Mouse (Mus musculus) T-helper 1 cell (primary cell): Measurements from ENCODE around the gene Il9.

ENCODE experiments used
- in situ Hi-C: fragments of 300-600 bp; cut with MboI, MseI; formaldehyde crosslinking; loops from one replicate; pipeline ENCODE4 v1.15.1; 2025; ENCODE audit warnings: high pct_unique_total_duplicates

The Il9 gene

DNA sequence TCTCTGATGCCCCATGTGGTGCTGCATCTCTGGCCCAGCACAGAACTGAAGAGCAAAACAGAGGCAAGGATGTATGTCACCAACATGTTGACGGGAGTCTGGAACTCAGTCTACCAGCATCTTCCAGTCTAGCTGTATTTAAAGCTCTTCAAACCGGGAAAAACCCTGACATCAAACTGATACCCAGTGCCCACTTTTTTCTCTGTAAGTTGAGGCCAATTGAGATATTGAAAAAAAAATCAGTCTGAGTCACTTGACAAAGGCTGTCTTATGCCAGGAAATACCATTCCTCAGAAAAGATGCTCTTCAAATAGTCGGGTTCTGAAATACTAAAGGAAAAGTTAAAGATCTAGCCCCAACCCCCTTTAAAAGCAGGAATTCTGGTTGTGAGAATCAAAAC is at the start of gene Il9:
Gene Il9, minus strand, starts transcription at position 101 of the 400 bp plus-strand sequence.
- in situ Hi-C loops, result no loop called here

DNA sequence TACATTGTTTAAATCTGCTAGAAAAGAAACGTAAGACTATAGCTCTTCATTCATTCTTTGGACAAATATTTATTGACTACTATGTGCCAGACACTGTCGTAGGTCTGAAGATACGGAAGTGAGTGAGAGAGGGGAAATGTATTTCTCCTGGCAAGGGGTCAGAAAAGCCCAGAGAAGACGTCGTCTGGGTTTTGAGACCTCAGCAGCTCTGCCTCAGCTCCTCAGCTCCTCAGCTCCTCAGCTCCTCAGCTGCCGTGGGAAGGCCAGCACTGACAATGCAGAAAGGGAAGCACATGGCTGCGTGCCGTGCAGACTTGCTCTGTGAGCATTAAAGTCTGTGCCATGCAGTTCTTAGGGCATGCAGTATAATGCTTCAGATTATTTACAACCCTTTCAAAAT is 47.6 kb upstream of the Il9 start:
- in situ Hi-C loops, result no loop called here

DNA sequence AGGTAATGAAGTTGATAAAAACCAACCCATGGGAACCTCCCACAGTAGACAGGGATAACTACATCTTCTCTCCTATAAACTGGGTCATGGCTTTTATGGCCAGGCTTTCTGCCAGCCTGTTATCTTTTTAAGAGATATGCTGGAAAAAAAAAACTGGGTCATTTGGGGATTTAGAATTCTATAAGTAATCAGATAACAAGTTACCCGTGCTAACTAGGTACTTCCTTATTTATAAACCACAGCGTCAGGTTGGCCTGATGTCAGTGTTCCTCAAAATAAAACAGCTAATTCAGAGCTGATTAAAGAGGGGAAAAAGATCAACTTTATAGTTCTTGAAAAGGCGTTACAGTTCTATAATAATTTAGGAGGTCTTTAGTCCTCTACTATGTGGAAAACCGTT is 47.0 kb upstream of the Il9 start:
- in situ Hi-C loops, result no loop called here

DNA sequence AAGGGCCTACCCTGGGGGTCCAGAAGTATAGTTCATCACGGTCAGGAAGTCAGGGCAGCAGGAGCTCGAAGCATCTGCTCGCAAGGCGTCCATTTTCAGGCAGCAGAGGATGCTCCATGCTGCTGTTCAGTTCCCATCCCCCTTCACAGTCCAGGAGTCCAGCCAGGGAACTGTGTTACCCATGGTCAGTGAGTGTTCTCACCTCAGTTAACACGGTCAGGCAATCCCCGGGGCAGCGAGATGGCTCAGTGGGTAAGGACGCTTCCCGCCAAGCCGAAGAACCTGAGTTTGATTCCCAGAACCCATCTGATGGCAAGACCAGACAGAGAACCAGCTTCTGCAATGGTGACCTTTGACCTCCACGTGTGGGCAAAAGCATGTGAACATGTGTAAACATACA is 46.2 kb upstream of the Il9 start:
- in situ Hi-C loops, result no loop called here

DNA sequence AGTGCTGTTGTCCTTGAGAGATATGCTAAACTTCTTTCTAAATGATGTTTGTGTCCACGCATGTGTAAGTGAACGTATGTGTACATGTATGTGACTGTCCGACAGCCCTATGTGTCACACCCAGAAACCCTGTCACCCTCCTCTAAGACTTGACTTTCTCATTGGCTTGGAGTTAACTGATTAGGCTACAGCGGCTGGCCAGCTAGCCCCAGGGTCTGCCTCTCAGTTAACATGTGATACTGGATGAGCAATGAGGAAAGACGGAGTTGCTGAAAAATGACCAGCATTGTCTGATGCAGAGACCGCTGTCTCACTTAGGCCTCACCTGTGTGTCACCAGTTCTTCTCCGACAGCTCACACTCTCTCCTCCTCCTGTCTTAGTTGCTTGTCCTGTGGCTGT is 45.8 kb upstream of the Il9 start:
- in situ Hi-C loops, result no loop called here

DNA sequence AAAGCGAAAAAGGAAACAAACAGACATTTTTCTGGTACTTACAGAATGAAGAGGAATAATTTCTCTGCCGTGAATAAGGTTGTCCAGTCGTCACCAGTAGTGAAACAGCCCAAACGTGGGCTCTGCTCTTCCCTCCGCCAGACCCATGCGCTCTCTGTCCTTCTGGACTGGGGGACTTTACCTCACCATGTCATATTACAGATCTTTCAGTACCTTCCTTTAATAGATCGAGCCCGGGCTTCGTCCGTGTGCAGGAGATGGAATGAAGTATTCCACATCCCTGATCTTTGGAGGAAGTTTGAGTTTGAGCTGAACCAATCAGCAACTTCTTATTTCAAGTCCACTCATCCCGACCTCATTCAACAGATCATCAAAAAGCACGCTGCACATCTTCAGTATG is 44.8 kb upstream of the Il9 start:
- in situ Hi-C loops, result no loop called here

DNA sequence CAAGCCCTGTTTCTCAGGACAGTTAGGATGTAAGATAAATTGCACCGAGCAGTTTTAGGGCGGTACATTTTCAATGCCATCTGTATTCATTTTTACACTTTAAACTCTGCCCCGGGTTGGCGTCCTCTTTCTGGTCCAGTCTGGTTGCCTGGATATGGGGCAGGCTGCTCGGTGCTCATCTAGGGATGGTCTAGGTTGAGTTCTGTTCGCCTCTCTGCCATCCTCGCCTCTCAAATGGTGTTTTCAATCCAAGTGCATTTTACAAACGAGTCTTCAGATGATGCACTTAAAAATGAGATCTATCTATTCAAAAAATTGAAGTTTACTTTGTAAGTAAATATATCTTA is 40.7 kb upstream of the Il9 start:
- in situ Hi-C loops, result no loop called here

DNA sequence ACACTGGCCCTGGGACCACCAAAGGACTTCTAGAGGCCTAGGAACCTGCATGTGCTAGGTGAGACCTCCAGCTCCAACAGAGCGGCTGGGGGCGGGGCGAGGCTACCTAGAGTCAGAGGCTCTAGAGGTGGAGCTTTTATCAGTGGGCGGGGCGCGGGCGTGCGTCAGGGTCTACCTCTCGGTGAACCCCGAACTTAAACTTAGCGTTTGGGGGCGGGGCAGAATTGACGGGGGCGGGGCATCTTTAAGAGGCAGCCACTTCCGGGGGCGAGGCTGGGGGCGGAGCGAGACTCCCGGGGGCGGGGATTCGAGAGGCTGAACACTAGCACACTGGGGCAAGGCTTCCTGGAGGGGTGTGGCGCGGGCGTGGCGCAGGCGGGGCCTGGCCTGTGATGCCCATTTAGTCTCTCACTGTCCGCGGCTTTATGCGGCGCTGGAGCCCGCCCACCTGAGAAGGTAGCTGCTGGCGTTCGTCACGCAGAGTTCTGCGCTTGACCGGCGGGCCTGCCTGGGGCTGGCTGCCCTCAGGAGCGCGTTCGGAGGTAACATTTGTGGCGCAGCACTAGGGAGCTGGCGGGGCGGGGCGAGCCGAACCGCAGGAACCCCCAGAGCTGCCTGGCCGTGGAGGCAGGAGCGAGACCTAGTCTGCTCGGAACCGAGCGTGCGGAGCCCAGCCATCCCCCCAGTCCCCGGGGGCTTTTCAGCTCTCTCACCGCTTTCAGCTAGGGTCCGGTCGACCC is 40.2 kb upstream of the Il9 start, which contains the start of gene Fbxl21:
Gene Fbxl21, plus strand, starts transcription at position 392 of the 740 bp plus-strand sequence.
- in situ Hi-C loops, result no loop called here

DNA sequence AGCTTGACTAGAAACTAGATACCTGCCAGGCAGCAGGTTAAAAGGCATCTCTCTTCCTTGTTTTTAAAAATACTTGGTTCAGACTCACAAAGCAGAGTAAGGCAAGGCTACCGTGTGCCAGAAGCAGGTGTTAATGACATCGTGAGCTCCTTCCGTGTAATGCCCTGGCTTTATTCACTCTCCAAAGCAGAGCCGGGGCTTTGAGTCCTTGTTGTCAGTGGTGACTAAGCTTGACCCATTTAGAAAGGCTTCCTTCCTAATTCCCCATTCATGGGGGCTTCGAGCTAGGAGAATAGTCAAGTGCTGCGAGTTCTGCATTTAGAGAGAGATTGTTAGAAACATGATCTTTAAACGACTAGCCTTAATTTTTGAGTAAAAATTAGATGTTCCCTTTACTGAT is 34.8 kb upstream of the Il9 start:
- in situ Hi-C loops, result no loop called here

DNA sequence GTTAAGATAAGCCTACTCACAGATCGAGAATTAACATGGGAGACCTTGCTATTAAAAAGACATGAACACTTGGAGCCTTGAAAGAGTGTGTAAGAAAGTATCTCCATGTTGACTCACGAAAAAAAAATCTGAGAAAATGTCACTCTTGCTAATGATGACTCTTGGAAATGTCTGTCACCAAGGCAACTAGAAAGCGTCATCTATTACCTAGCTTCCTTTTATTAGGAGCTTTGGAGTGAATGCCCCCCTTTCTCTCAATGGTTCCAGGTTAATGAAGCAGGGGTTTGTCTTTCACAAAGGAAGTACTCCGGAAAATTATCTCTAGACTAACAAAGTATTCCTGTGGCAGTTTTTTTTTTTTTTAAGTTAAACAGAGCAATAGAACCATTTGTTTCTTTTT is 34.3 kb upstream of the Il9 start:
- in situ Hi-C loops, result no loop called here

DNA sequence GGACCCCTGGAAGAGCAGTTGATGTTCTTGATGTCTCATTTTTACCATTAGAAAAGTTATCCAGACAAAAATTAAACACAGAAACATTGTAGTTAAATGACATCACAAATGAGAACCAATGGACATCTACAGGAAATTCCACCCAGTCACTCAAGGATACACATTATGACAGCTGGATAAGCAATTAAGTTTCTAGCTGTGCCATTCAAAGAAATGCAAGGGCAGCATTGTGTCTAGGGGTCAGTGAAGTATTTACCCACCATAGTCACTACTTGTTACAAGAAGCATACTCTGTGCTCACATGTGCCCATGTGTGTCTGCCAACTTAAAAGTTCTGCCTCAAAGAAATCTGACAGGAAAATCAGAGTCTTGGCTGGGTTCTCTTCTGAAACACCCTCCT is 31.5 kb upstream of the Il9 start:
- in situ Hi-C loops, result no loop called here

DNA sequence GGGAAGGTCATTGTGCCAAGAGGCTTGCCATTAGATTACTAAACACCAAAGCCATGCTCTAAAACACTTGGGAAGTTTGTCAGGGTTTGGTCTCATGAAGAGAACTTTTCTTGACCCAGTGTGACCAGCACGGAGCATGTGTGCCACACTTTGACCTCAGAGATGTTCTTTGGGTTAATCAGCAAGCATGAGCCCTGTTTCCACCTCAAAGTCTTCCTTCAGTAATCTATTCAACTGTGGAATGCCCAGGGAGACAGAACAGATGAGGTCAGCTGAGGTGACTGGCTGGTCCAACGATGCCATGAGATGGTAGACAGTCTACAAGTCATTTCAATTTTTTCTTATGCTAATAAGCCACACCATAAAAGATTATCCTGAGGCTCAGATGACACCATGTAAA is 27.8 kb upstream of the Il9 start:
- in situ Hi-C loops, result no loop called here

DNA sequence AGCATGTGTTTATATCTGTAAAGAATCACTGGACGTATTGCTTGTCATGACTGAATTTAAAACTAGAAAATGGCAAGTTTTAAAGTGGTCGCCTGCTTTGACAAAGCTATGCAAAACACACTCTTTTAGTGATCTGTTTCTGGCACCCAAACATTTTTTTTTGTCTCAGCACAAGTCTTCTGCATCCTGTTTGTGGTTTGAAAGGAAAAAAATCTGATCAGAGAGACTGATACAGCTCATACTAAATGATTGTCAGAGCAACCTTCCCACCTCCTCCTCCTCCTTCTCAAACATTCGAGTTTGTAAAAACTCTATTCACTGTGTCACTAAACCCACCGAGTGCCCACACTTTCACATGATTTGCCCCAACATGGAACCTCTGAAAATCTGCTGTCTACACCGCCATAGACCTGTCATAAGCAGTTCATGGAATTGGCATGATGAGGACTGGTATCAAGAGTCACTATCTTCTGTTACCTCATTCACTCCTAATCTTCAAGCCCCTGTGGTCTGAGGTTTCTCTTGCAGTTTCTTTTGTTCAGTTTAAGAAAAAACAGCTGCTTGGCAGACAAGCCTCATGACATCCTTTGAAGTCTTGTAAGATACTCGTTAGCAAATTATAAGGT is 24.9 kb upstream of the Il9 start:
- in situ Hi-C loops, result no loop called here

DNA sequence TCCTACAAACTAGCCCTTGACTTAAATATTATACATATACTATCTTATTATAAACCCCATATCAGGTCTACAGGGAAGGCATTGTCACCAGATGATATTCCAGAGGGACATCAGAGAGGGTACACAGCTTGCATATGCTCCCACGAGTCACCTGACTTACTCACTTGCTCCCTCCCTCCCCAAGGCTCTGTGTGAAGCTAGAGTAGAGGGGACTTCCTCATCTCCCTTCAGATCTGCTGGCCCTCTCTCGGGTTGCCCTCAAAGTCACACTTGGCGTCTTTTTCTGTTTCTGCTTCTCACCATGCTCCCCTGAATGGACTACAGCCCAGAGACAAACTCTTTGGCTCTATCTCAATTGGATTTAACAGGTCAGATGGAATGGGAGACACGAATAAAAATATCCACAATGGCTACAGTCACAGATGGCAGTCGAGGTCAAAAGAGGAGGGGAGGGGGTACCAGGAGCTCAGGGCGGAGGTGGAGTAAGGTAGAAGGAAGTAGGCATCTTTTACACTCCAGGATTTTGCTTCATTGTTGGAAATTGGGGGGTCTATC is 19.9 kb upstream of the Il9 start:
- in situ Hi-C loops, result no loop called here

DNA sequence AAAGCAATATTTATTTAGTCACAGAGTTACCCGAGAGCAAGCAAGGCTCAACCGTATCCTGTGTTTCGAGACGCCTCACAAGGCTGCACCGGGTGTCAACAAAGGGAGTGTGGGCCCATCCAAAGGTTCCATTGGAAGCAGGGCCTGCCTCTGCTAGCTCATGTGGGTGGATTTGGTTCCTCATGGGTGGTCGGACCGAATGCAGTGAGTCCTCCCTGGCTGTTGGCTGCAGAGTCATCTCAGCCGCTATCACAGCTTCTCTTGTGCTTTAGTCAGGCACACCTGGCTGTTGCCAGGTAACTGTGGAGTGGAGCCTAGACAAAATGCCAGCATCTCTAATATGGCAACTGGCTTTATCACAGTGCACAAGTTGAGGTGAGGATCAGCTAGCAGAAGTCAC is 18.6 kb upstream of the Il9 start:
- in situ Hi-C loops, result no loop called here

DNA sequence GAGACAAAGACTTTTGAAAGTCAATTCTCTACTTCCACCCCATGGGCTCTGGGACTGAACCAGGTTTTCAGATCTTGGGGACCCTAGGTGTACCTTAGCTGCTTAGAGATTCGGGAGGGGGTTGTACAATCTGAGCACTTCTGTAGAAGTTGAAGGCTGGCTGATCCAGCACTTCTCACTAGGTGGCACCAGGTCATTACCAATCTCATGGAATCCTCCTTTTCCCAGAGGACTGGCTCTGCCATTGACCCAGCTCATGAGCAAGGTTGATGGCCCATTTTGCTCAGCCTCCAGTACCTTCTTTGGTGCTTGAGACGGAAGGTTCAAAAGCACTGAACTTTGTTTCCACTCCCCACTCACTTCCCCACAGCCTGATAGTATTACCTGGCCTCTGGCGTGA is 18.1 kb upstream of the Il9 start:
- in situ Hi-C loops, result no loop called here

DNA sequence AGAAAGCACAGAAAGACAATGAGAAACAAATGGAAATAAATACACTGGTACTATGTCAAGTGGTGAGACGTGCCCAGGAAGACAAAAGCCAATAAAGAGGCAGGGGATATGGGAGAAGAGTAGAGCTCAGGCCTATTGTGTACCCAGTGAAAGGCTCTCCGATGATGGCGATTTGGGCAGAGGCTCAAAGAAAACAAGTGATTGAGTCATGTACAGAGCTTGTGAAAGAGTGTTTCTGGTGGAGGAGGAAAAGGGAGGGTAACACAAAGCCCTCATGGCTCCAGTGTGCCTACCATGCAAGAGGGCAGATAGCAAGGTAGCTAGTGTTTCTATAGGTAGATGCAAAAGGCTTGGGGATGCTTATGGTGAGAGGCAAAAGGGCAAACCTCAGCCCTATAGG is 12.4 kb upstream of the Il9 start:
- in situ Hi-C loops, result no loop called here

DNA sequence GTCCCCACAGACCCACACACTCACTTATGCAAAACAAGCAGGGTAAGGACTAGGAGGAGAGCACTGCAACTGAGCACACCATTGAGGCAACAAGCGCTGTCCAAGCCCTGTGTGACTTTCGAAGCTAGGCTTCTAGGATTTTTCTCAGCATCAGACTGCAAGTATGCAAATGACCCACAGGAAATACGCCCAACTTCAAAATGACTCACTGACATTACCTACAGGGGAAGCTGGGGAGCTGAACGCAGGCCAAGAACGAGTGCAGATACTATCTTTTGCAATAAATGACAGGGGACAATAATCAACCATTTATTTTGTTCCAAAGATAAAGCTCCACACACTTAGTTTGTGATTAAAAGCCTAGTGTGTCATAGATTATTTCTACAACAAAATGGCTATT is 6.0 kb upstream of the Il9 start:
- in situ Hi-C loops, result no loop called here

DNA sequence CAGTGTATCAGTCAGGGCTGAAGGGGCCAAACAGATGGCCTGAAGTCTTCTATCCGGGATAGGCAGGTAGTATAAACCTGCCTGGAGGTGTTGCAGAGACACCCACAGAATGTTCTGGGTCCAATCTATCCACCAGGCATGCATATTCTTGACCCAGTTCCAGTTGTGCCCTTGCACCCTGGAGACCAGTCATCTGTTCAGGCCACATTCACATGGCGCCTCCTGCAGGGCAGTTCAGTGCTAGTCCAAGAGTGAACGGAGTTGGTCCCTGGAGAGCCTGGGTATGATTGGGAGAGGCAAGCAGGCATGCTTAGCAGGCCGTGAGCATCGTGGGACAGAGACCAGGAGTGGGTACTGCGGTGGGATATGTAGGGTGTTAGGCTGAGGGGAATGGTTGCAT is 4.0 kb downstream of the Il9 start:
- in situ Hi-C loops, result loop anchor here (5.0 kb wide), 2 partner anchors 74 to 179 kb away; no protein-coding TSS in a partner anchor

DNA sequence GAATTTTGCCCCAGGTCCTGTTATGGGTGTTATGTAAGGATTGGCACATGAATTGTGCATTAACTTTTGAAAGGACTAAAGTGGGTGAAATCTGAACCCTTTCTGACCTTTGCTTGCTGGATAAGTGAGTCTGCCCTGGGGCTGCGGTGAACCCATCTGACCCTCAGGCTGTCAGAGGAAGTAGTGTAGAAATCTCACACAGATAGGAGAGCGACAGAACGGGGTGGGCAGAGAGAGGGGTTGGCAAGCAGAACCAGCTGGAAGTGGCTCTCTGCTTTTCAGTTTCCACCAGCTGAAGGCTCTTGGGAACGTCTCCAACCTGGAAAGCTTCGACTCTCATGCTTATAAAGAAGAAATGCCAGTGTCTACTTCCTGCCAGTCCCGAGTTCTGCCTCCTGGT is 4.8 kb downstream of the Il9 start:
- in situ Hi-C loops, result loop anchor here (5.0 kb wide), 2 partner anchors 75 to 180 kb away; no protein-coding TSS in a partner anchor

DNA sequence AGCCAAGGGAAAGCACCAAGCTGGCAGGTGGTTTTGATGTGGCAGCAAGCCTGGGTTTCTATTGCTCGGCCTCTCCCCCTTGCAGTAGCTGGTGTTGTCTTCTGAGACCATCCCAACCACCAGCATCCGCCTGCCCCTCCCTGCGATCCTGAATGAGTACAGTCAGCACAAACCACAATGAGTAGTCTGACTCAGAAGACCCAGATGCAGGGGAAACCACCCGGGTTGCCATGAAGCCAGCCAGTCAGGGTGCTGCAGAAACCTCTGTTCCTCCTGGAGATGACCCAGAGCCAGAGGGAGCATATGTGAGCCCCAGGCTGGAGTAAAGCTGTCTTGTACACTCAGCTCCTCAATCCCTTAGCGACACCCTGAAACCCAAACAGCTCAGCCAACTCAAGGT is 5.3 kb downstream of the Il9 start:
- in situ Hi-C loops, result loop anchor here (5.0 kb wide), 2 partner anchors 76 to 181 kb away; no protein-coding TSS in a partner anchor

DNA sequence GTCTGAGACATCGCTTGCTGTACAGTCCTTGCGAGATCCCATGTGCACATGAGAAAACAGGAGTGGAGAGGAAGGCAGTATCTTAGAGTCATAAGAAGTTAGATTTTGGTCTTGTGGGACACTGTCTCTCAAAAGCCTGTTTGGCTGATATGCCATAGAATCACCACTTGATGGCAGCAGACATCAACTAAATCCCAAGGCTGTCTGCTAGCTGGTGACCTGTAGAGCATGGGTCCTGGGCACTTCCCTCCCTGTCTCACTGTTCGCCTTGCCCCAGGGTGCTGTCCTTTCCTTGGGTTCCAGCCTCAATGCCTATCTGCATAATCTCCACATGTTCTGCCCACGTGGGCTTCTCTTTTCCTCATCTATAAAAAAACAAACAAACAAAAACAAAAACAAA is 6.7 kb downstream of the Il9 start:
- in situ Hi-C loops, result loop anchor here (5.0 kb wide), 2 partner anchors 77 to 182 kb away; no protein-coding TSS in a partner anchor

DNA sequence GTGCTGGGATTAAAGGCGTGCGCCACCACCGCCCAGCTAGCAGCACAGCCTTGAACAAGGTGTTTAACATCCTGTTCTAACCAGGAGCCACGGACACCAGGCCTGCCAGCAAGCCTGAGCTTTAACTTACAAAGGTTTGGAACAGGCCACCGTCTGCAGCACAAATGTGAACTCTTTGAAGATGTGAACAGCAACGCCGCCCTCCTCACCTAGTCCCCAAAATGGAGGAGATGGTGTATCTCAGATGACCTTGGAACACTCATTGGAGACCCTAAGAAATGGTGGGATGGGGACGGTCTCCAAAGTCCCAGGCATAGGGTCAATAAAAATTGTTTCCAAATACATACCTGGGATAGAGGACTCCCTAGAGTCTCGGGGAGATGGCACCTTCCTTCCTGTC is 9.4 kb downstream of the Il9 start:
- in situ Hi-C loops, result loop anchor here (5.0 to 25.0 kb wide), 2 partner anchors 275 to 790 kb away; no protein-coding TSS in a partner anchor
